Mouse (Mus musculus): ENCODE results near the gene Nfia. TPM values are rescaled to one million over a fixed set of nuclear protein-coding genes. Genes with fewer than 3 reads are reported as not detected.

The Nfia gene
- total RNA-seq, 1 experiment, result 0.27 TPM

GRCm38 (mm10) chr4:97840227-97841062 lies 67.9 kb downstream of the Nfia start:
- H3K36me3 ChIP-seq (ENCODE audit: control insufficient read depth, insufficient read depth, low read length, poor library complexity, severe bottlenecking), result no peaks in the 10 kb centered on the region
- H3K4me1 ChIP-seq (ENCODE audit: control insufficient read depth in 2 of 2, insufficient read depth in 2 of 2, low read length in 2 of 2, poor library complexity in 1 of 2), result no peaks in the 10 kb centered on the region
- no peak for TF ChIP-seq ZC3H11A (IDR thresholded peaks at IDR 0.05; ENCODE audit: borderline replicate concordance, low read depth, low read length)
- no peak for TF ChIP-seq ZNF384 (IDR thresholded peaks at IDR 0.05; ENCODE audit: low read depth, low read length)
- no peak for TF ChIP-seq CHD2 (IDR thresholded peaks at IDR 0.05; ENCODE audit: low read depth, low read length)
- no peak for TF ChIP-seq MAFK (IDR thresholded peaks at IDR 0.05; ENCODE audit: insufficient read depth, low read depth, low read length)
- no peak for TF ChIP-seq HCFC1 (IDR thresholded peaks at IDR 0.05; ENCODE audit: borderline replicate concordance, insufficient read depth, low read length)
- no peak overlapping the region for H3K4me3 ChIP-seq (ENCODE audit: insufficient read depth in 1 of 2, low read depth in 1 of 2, low read length in 2 of 2, poor library complexity in 1 of 2, severe bottlenecking in 1 of 2)
- H3K9ac ChIP-seq (ENCODE audit: insufficient read depth, low read depth, low read length, poor library complexity, severe bottlenecking), result no peak overlapping the region
- H3K9me3 ChIP-seq (ENCODE audit: control insufficient read depth, insufficient read depth, low read depth, low read length), result no peaks in the 10 kb centered on the region
- no peak for DNase-seq (ENCODE audit: low read depth, low spot score)
- no peak overlapping the region for H3K27ac ChIP-seq (ENCODE audit: insufficient read depth, low read depth, low read length, poor library complexity, severe bottlenecking)
- in situ Hi-C loops (cut with MboI; ENCODE audit: low sequenced_read_pairs in 2 of 2, unreplicated experiment in 2 of 2), result no loop called here

GRCm38 (mm10) chr4:97841063-97841595 lies 68.6 kb downstream of the Nfia start:
- Histone ChIP-seq H3K9me3 (ENCODE audit: control insufficient read depth, insufficient read depth, low read depth, low read length) (no peaks in the 10 kb centered on the region), H3K36me3 (ENCODE audit: control insufficient read depth, insufficient read depth, low read length, poor library complexity, severe bottlenecking) (no peaks in the 10 kb centered on the region), H3K27ac (ENCODE audit: insufficient read depth, low read depth, low read length, poor library complexity, severe bottlenecking) (no peak overlapping the region), H3K4me1 (ENCODE audit: control insufficient read depth in 2 of 2, insufficient read depth in 2 of 2, low read length in 2 of 2, poor library complexity in 1 of 2) (no peaks in the 10 kb centered on the region), H3K4me3 (ENCODE audit: insufficient read depth in 1 of 2, low read depth in 1 of 2, low read length in 2 of 2, poor library complexity in 1 of 2, severe bottlenecking in 1 of 2) (no peak overlapping the region), H3K9ac (ENCODE audit: insufficient read depth, low read depth, low read length, poor library complexity, severe bottlenecking) (no peak overlapping the region)
- DNase-seq (ENCODE audit: low read depth, low spot score), result no peak
- TF ChIP-seq MAFK (IDR thresholded peaks at IDR 0.05; ENCODE audit: insufficient read depth, low read depth, low read length) (no peak), CHD2 (IDR thresholded peaks at IDR 0.05; ENCODE audit: low read depth, low read length) (no peak), HCFC1 (IDR thresholded peaks at IDR 0.05; ENCODE audit: borderline replicate concordance, insufficient read depth, low read length) (no peak), ZC3H11A (IDR thresholded peaks at IDR 0.05; ENCODE audit: borderline replicate concordance, low read depth, low read length) (no peak), ZNF384 (IDR thresholded peaks at IDR 0.05; ENCODE audit: low read depth, low read length) (no peak)
- in situ Hi-C loops (cut with MboI; ENCODE audit: low sequenced_read_pairs in 2 of 2, unreplicated experiment in 2 of 2), result no loop called here

DNA sequence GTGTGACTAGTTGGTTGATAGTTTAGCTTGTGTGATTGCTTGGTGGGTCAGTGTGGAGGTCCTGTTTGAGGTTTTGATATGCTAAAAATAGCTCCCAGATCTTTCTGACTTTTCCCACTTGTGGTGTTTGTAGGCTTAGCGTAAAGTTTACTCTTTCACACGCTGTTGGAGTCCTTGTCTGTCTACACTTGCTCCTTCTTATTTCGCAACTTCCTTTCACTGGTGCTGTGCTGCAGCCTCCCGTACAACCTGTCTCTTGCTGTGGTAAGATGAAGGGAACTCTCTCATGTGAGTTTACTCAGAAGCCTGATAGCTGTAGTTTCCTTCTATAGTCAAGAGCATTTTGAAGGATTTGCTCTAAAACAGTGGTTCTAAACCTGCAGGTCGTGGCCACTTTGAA lies 69.2 kb downstream of the Nfia start:
- DNase-seq (ENCODE audit: low read depth, low spot score), result no peak

GRCm38 (mm10) chr4:97843981-97844690 lies 71.6 kb downstream of the Nfia start:
- TF ChIP-seq ZC3H11A (IDR thresholded peaks at IDR 0.05; ENCODE audit: borderline replicate concordance, low read depth, low read length) (no peak), HCFC1 (IDR thresholded peaks at IDR 0.05; ENCODE audit: borderline replicate concordance, insufficient read depth, low read length) (no peak), ZNF384 (IDR thresholded peaks at IDR 0.05; ENCODE audit: low read depth, low read length) (no peak), CHD2 (IDR thresholded peaks at IDR 0.05; ENCODE audit: low read depth, low read length) (no peak), MAFK (IDR thresholded peaks at IDR 0.05; ENCODE audit: insufficient read depth, low read depth, low read length) (no peak)
- H3K36me3 ChIP-seq (ENCODE audit: control insufficient read depth, insufficient read depth, low read length, poor library complexity, severe bottlenecking), result no peaks in the 10 kb centered on the region
- no peak overlapping the region for H3K9ac ChIP-seq (ENCODE audit: insufficient read depth, low read depth, low read length, poor library complexity, severe bottlenecking)
- no peak overlapping the region for H3K4me3 ChIP-seq (ENCODE audit: insufficient read depth in 1 of 2, low read depth in 1 of 2, low read length in 2 of 2, poor library complexity in 1 of 2, severe bottlenecking in 1 of 2)
- in situ Hi-C loops (cut with MboI; ENCODE audit: low sequenced_read_pairs in 2 of 2, unreplicated experiment in 2 of 2), result no loop called here
- H3K27ac ChIP-seq (ENCODE audit: insufficient read depth, low read depth, low read length, poor library complexity, severe bottlenecking), result no peak overlapping the region
- no peaks in the 10 kb centered on the region for H3K4me1 ChIP-seq (ENCODE audit: control insufficient read depth in 2 of 2, insufficient read depth in 2 of 2, low read length in 2 of 2, poor library complexity in 1 of 2)
- H3K9me3 ChIP-seq (ENCODE audit: control insufficient read depth, insufficient read depth, low read depth, low read length), result no peaks in the 10 kb centered on the region
- DNase-seq (ENCODE audit: low read depth, low spot score), result no peak

More for the DNA sequence above, 69.2 kb downstream of the Nfia start:
- in situ Hi-C loops (cut with MboI; ENCODE audit: low sequenced_read_pairs in 2 of 2, unreplicated experiment in 2 of 2), result no loop called here
- Histone ChIP-seq H3K4me3 (ENCODE audit: insufficient read depth in 1 of 2, low read depth in 1 of 2, low read length in 2 of 2, poor library complexity in 1 of 2, severe bottlenecking in 1 of 2) (no peak overlapping the region), H3K27ac (ENCODE audit: insufficient read depth, low read depth, low read length, poor library complexity, severe bottlenecking) (no peak overlapping the region), H3K36me3 (ENCODE audit: control insufficient read depth, insufficient read depth, low read length, poor library complexity, severe bottlenecking) (no peaks in the 10 kb centered on the region), H3K9me3 (ENCODE audit: control insufficient read depth, insufficient read depth, low read depth, low read length) (no peaks in the 10 kb centered on the region), H3K4me1 (ENCODE audit: control insufficient read depth in 2 of 2, insufficient read depth in 2 of 2, low read length in 2 of 2, poor library complexity in 1 of 2) (no peaks in the 10 kb centered on the region), H3K9ac (ENCODE audit: insufficient read depth, low read depth, low read length, poor library complexity, severe bottlenecking) (no peak overlapping the region)
- TF ChIP-seq HCFC1 (IDR thresholded peaks at IDR 0.05; ENCODE audit: borderline replicate concordance, insufficient read depth, low read length) (no peak), ZC3H11A (IDR thresholded peaks at IDR 0.05; ENCODE audit: borderline replicate concordance, low read depth, low read length) (no peak), ZNF384 (IDR thresholded peaks at IDR 0.05; ENCODE audit: low read depth, low read length) (no peak), MAFK (IDR thresholded peaks at IDR 0.05; ENCODE audit: insufficient read depth, low read depth, low read length) (no peak), CHD2 (IDR thresholded peaks at IDR 0.05; ENCODE audit: low read depth, low read length) (no peak)

Data from ES-E14 (cell line).